Mouse (Mus musculus) CH12.LX (cell line): Measurements from ENCODE around the gene Dnm3.

Source experiments
- CTCF ChIP-seq, 2 experiments: IDR thresholded peaks in 1 of 2; conservative IDR thresholded peaks in 1 of 2; 2 replicates each; pipeline ENCODE4 v1.5.1; 2011 to 2012; ENCODE audit warnings: low read depth in 2 of 2, low read length in 2 of 2, improper control_type of control experiment in 1 of 2, inconsistent platforms in 1 of 2, mild to moderate bottlenecking in 1 of 2, moderate library complexity in 1 of 2
- EP300 ChIP-seq: IDR thresholded peaks from 2 replicates; pipeline ENCODE4 v1.6.1; 2011; ENCODE audit warnings: low read length, improper control_type of control experiment
- MAFK ChIP-seq: IDR thresholded peaks from 2 replicates; pipeline ENCODE4 v1.6.1; 2011; ENCODE audit warnings: low read length, improper control_type of control experiment; ENCODE audit not compliant: insufficient replicate concordance
- POLR2A ChIP-seq: IDR thresholded peaks from 2 replicates; pipeline ENCODE4 v1.6.1; 2011; ENCODE audit warnings: low read depth, mild to moderate bottlenecking, improper control_type of control experiment, low read length

- TF ChIP-seq CTCF (conservative IDR thresholded peaks at IDR 0.05 in 1 of 2, IDR thresholded peaks at IDR 0.05 in 1 of 2; ENCODE audit: low read depth in 2 of 2, low read length in 2 of 2), result no peak
- TF ChIP-seq EP300, result no peak
- TF ChIP-seq POLR2A, result no peak
- TF ChIP-seq MAFK, result no peak
These were observed 342.2 kb downstream of the Dnm3 start for GRCm38 (mm10) chr1:162135451-162136213.
